Mouse (Mus musculus) spleen, postnatal 10 days (tissue): ENCODE data around the gene Ccdc194.

Experiments used
- DNase-seq, 2 experiments: peaks; one replicate each; pipeline ENCODE4 v3.0.0; 2021 to 2022; ENCODE audit warnings: low spot score in 2 of 2

The Ccdc194 gene

DNA sequence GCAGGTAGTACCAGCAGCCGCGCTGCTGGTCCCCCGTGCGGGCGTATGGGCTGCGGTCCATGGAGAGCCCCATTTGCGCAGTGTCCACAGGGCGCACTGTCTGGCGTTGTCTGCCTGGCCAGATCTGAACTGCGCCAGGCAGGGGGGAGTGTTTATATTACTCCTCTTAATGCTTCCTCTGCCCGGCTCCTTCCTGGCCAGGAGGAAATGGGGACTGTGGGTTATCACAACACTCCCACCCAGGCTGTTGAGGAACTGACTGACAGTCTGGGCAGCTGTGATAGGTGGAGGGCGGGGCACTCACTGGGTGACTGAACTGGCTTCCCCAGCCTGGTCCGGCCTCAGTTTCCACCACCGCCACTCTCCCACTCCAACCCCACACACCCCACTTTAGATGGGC, 13.9 kb downstream of the Ccdc194 start, which contains the start of gene Plvap:
TSS of gene Plvap (minus strand) at position 109 of the 400 bp plus-strand sequence.
- peak in 1 of 2 experiments; percentile 46 for DNase-seq

DNA sequence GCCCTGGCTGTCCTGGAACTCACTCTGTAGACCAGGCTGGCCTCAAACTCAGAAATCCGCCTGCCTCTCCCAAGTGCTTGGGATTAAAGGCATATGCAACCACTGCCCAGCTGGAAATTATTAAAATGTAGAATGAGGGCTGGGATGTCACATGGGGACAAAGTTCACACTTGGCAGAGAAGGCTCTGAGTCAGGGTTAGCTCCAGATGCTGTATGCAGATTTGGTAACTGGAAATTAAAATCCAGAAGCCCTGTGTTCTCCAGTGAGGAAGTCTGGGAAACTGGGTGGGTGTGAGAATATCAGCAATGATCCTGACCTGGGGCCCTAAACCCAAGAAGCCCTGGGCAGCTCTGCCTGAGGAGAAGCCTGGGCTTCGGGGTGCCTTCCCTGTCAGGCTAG, 16.2 kb downstream of the Ccdc194 start:
- no peak for DNase-seq

DNA sequence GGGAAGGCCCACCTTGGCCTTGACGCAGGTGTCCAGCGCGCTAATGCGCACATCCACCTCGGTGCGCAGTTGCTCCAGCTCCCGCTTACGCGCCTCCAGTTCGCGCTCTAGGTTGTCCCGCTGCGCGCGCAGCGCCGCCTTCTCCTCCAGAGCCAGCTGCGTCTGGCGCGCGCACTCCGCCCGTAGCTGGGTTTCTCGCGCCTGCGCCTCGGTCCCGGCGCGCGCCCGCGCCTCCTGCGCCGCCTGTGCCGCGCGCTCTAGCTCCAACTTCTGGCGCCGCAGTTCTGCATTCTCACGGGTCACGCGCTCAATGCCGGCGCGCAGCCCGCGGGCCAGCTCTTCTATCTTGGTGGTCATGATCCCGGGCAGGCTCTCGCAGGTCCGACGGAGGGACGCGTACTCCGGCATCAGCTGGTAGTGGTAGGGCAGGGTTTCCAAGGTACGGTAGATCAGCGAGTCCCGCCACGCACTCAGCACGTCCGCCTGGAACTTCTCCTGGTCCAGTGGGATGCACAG, 17.9 kb downstream of the Ccdc194 start:
- peak in 1 of 2 experiments; percentile 68 for DNase-seq

DNA sequence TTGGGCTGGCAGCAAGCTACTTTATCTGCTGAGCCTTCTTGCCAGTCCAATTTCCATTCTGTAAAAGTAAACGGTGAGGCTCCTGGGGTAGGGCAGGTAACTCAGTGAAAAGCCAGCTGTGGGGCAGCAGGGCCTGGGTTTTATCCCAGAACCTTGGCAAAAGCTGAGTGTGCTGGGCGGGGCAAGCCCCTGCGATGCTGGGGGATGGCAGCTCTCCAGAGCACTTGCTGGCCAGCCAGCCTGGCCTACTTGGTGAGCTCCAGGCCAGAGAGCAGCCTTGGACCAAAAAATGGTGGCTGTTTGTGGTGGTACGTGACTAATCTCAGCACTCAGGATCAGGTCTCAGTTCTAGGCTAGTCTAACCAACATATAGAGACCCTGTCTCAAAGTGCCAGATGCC, 19.5 kb downstream of the Ccdc194 start:
- no peak for DNase-seq

DNA sequence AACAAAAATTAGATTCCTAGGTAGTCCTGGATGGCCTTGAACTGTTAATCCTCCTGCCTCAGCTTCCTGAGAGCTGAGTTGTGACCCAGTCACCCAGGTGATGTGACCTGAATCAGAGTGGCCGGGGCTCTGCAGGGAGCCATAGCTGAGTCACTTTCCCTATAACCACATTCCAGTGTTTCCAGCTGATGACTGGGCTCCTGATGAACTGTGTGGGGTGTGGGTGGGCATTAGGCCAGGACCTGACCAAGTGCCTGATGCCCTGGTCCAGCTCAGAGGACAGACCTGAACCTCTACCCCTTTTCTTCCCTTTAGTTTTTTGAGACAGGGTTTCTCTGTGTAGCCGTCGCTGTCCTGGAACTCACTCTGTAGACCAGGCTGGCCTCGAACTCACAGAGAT, 20.2 kb downstream of the Ccdc194 start:
- DNase-seq = no peak

DNA sequence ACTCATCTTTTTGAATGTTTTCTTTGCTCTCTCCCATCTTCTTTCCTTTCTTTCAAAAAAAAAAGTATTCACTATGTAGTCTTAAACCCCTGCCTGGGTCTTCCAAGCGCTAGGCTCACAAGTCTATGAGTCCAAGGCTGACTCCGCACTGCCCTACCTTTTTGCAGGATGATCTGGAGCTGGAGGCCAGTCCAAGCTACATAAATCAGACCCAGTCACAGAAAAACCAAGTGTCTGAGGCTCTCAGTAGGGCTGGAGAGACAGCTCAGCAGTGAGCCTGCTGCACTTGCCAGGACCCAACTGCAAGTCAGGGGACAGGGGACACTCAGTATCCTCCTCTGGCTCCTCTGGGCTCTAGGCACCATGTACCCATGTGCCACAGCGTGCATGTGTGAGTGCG, 21.2 kb downstream of the Ccdc194 start:
- DNase-seq = no peak

DNA sequence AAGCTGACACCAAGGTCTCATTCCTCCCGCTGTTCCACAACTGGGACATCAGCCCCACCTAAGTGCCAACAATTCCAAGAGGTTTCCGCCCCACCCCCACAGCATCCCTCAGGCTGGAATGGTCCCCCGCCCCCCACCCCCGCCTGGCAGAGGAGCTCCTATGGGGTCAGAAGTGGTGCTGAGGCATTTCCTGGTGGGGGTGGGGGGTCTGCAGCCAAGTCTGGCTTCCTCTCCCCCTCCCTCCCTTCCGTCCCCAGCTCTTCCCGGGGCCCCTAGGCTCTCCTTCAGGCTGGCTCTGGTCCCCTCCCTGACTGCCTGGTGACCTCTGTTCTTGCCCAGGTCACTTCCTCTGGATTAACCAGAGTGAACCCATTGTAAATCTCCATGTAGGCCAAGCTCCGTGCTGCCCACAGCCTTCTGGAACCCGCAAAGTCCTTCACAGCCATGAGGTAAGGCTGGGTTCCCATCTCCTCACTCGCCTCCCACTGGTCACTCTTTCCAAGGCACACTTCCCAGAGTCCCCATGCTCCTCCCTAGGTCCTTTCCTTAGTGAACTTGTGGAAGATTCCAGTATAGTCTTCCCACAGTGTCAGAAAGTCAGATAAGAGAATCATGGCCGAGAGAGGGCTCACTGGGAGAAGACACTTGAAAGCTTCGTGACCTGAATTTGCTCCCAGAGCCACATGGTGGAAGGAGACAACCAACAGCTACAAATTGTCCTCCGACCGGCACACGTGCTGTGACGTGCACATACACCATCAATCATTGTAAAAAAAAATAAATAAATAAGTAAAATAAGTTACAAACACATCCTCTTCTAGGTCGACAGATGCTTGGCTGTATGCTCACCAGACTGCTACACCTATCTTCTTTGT, 26.5 kb downstream of the Ccdc194 start:
- no peak for DNase-seq

DNA sequence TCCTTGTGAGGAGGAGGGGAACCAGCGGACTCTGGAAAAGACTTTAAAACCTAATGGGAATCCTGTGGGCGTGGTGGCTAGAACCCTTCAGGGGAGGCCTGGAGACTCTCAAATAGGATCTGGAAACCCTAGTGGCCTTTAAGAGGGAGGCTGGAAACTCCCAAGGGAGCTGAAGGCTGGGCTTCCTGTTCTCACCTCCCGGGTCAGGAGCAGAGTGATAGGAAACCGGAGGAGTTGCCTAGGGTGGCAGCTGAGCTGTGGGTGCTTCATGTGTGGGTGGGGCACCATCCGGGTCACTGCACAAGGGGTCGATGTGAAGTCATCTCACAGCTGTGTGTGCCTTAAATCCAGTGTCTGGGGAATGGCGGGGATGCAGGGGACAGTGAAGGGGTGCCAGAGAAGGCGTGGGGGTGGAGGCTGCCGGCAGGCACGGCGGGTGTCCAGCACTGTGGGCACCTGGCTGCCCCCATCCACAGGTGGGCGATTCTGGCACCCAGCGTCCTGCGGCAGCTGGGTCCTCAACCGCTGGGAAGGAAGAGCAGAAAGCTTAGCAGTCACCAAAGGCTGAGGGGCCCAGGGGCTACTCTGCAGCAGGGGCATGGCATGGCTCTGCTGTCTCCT, 27.5 kb downstream of the Ccdc194 start:
- no peak for DNase-seq

DNA sequence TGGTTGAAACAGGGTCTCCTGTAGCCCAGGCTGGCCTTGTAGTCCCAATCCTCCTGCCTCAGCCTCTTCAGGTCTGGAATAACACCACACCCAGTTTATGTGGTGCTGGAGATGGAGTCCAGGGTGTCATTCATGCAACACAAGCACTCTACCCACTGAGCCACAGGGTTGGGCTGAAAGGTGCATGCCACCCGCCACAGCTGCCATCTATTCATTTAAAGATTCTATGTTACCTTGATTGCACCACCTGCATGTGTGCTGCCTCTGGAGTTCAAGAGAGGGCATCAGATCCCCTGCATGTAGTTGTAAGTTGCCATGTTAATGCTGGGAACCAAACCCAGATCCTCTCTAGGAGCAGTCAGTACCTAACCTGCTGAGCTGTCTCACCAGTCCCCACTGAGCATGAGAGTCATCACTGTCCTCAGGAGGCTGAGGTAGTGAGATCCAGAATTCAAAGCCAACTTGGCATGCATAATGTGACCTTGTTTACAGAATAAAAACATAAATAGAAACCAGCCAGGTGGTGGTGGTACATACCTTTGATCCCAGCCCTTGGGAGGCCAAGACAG, 28.4 kb downstream of the Ccdc194 start:
- DNase-seq = no peak

DNA sequence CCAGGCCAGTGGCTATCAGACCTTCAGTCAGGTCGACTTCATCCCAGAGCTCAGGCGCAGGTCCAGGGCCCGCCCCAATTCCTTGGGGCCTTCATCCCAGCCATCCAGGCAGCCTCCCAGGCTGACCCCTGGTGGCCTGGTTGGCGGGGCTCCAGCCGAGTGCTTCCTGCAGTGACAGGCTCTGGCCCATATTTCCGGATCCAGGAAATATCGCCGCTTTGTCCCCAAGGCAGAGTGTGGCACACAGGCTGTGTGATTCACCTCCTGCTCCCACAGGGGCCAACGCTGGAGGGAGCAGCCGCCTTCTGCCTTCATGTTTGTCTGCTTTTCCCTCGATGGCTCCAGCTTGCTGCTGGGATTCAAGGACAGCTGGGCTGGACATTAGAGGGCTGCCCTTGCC, 29.0 kb downstream of the Ccdc194 start:
- DNase-seq = peak in 1 of 2 experiments; percentile 61

DNA sequence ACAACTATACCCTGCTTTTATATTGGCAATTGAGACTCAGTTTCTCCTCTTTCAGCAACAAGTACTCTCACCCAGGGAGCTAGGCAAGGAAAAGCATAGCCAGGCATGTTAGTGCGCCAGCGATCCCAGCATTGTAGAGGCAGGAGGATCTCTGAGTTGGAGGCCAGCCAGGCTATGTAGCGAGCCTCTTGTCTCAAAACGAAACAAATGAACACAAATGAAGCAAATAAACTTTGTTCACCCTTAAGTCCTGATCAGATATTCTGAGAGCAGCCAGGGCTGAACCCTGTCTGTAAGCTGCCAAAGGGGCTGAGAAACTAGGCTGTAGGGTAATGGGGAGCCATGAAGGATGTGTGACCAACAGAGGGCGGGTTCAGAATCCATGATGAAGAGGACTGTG, 29.7 kb downstream of the Ccdc194 start:
- DNase-seq = no peak

DNA sequence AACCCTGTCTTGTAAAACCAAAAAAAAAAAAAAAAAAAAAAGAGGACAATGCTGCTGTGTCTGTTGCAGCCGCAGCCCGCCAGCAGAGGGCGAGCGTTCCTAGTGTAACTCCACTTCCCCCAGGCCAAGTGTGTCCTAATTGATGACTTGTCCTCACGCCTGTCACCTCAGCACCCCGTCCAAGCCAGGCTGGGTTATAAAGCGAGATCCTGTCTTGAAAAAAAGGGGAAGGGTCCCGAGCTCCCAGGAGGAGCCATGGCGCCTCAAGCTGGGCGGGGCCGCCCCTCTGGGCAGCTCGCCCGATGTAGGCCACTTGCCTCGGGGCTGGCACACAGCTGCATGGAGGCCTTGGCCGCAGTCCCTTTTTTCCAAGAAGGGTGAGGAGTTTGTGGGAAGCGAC, 30.5 kb downstream of the Ccdc194 start:
- peak; percentile 55 to 89 for DNase-seq

DNA sequence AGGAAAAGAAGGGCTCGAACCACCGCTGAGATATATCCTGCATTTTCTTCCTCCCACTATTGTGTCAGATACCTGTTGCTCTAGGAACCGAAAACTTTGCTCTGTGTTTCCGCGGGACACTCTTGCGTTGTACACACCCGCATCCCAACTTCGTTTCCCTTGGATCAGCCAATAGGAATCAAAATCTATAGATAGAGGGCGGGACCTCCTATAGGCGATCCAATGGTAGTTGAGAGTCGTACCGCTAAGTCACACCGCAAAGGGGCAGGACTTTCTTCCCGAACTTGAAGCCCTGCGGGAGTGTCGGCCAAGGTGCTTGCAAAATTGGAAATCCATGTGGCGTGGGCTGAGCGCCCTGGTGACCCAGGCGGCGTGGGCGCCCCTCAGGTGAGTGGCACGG, 37.1 kb downstream of the Ccdc194 start:
- DNase-seq = peak; percentile 86 to 91

DNA sequence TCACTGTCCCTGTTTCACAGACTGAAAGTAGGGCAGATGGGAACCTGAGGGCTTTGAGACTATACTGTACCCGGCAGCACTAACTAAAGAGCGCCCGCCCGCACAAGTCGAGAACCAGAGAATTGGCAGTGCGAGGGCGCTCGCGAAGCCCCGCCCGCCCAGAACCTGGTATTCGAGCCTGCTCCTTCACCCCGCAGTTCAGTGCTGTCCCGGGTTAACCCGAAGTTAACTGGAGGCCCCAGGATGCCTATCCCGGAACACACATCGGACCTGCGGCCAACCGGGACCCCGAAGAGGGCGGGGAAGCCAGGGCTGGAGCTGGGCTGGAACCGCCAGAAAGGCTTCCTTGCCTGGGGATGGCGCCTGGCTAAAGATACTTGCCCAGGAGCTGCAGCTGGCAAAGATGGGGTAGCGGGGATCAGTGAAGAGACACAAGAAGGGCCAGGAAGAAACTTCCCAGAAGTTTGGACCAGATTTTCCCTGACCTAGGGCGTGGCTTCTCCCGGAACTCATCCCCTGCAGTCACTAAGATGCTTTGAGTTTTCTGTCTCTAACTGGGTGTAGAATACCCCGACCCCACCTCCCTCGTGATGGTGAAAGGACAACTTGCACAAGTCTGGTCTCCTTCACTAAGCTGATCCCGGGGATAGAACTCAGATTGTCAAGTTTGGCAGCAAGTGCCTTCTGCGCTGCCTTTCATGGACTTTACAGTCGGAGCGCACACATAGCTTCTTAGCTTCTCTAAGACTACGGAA, 37.6 kb downstream of the Ccdc194 start, which contains the start of gene Gtpbp3:
TSS of gene Gtpbp3 (plus strand) at position 413 of the 755 bp plus-strand sequence.
- DNase-seq = peak; percentile 77 to 86

DNA sequence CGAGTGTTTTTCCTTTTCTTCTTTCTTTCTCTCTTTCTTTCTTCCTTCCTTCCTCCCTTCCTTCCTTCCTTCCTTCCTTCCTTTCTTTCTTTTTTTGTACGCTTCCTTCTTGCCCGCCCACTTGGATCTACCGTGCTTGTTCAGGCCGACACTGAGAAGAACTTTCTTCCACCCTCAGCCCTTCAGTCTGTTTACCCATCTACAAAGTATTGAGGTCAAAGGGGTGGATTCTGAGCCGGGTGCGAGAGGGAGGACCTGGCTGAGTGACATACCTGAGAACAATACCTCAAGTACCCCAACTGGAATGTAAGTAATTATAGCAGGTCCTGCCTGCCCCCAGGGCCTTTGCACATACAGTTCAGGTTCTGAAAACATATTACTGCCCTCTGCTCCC, 39.4 kb downstream of the Ccdc194 start:
- no peak for DNase-seq

DNA sequence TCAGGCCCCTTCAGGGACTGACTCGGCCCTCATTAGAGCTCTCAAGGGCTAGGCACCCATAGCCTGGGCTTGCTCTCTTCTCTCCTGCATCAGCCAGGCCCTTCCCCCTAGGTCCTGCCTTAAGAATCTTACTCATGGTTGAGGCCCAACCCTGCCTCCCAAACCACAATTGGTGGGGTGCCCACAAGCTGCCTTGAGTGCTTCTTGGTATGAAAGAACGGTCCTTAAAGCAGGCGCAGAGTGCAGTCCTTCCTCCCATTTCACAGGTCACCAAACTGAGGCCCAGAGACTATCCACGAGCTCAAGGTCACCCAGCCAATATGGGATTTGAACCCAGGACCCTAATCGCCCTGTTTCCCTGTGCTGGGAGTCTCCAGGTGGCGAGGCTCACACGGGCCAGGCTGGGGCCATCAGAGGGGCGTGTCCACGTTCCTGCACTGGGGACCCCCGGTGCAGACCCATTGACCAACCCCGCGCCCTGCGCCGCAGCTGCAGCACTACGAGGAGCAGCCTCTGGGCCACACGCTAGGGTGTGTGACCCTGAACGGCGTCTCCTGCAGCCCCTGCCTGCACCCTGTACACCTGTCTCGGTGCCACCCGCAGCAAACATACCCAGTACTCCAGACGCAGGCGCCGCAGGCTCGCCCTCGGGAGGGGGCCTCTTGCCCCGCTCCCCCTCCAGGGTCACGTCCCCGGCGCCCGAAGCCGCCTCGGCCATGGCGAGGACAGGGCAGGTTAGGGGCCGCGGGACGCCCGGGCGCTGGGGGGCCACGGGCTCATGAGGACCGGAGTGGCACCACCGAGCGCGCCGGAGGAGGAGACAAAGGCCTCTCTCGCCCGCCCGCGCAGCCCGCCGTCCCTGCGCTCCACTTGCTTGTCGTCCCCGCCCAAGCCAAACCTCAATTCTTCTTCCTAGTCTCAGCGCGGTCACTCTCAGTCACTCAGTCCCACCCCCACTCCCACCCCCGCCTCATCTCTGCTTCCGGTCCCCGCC, 40.1 kb downstream of the Ccdc194 start, which contains the start of gene Ano8:
TSS of gene Ano8 (minus strand) at position 822 of the 994 bp plus-strand sequence.
- DNase-seq = peak; percentile 62 to 86

DNA sequence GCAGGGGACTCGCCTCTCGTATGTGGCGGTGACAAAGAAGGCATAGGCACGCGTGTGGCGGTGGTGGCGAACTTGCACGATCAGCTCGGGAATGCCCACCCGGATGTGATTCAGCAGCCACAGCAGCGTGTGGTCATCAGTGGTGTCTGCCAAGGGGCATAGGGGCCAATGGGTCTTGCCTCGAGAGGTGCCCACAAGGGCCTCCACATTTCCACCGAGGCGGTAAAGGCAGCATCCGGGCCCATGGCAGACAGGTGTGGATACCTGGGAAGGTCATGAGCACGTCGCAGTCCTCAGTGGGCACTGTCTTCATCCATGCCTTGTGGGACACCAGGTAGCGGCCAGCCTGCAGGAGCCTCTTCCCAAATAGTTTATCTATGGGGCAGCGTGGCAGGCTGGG, 40.8 kb downstream of the Ccdc194 start:
- DNase-seq = no peak

DNA sequence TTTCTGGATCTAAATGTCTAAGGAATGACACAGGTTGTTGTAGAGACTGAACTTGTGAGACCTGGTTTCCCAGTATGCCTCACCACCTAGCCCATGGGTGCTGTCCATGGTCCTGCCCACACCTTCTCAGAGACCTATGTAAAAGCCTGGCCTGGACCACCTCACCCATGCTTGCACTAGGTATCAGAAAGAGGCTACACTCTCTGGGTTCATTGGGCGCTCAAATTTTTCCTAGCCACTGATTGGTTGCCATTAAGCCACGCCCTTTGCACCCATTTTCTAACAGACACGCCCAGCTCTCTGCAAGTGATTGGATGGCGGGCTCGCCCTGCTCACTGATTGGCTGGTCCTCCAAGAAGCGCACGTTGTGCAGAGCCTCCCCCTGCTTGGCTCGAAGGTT, 41.6 kb downstream of the Ccdc194 start:
- DNase-seq = peak in 1 of 2 experiments; percentile 79

DNA sequence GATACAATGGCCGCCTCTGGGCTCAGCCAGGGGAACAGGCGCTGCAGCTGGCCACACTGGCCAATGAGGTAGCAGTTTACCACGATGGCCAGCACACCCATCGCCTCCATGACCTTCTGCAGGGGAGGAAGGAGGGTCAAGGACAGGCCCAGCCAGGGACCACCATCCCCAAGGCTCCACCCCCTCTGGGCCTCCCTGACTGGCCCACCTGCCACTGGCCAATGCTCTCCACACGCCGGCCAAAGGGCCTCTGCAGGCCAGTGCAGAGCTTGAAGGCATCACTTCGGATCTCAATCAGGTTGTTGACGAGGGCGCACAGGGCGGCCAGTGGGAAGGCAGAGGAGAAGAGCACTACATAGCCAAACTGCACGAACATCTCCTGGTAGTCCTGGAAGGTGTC, 46.6 kb downstream of the Ccdc194 start:
- no peak for DNase-seq

DNA sequence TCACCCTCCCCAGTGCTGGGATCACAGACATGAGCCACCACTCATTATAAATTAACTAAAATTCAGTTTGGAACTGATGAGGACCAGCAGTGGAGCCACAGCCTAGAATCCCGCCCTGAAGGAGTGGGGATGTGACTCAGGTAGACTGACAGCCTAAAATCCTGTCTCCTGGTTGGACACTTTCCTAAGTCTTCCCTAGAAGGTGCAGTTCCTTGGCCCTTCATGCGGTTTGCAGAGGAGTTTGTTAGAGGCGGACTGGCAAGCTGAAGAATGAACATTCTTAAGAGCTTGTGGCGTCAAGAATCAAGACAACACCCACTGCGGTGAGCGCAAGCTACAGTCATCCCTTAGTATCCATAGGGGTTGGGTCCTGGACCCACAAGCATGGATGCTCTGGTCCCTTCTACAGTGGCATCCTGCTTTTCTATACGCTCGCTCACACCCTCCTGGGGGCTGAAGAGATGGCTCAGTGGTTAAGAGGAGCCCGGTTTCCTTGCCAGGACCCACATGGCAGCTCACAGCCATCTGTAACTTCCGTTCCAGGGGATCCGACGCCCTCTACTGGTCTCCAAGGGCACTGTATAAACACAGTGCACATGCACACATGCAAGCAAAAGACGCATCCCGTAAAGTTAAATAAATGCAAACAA, 48.2 kb downstream of the Ccdc194 start:
- peak; percentile 37 to 65 for DNase-seq
